Mouse (Mus musculus) E14TG2a.4 (cell line): ENCODE data around the gene Mov10.

ENCODE experiments used
- CTCF ChIP-seq: conservative IDR thresholded peaks from 2 replicates; pipeline ENCODE4 v1.5.1; 2014; ENCODE audit warnings: low read length
- NANOG ChIP-seq: IDR thresholded peaks from 2 replicates; pipeline ENCODE4 v1.6.1; 2014; ENCODE audit warnings: borderline replicate concordance, low read length, mixed read lengths
- POU5F1 ChIP-seq: IDR thresholded peaks from 2 replicates; pipeline ENCODE4 v1.6.1; 2014; ENCODE audit warnings: low read length, borderline replicate concordance

DNA sequence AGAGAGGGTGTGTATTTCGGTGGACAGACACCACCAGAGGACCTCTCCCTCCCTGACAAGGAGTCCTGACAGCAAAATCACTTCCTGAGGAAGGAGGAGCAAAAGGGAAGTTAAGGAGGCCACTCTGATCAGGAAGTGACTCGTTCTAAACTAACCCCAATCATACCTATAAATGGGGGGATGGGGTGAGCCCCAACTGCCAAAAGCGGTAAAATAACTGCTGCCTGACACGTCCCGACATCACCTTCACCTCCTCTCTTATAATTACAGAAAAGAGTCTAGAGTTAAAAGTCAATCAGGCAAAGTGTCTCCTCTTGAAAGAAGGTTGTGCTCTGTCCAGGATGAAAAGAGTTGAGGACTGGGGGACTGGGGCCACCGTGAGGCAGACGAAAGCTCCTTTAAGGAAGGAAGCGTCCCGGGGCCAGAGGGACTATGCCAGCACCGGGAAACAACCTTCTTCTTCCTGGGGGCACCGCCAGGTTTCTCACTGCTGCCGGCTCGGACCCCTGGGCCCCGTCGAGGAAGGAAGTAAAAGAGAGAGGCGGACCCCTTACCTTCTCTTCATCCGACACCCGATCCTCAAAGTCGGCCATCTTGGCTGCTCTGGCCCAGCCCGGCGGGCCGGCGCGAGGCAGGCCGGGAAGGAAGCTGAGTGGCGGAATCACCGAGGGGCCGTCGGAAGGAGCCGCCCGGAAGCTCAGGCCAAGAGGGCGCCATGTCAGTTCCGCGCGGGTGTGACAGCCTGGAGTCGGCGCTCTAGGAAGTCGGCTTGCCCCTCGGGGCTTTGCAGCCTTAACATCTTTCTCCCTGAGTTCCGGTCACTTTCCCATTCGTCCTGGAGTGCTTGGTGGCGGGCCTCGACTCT is 45.7 kb upstream of the Mov10 start, which contains the start of the genes St7l and Capza1:
- no peak for TF ChIP-seq CTCF
- no peak for TF ChIP-seq NANOG
- no peak for TF ChIP-seq POU5F1
